Mouse (Mus musculus) retina, postnatal 7 days (tissue): ENCODE data around the gene Runx2.

Source experiments
- DNase-seq: peaks from one replicate; pipeline ENCODE4 v3.0.0-alpha.2; 2012; ENCODE audit warnings: low read depth, low spot score

The Runx2 gene

GRCm38 (mm10) chr17:44592067-44592736 lies 222.4 kb downstream of the Runx2 start:
- DNase-seq, result no peak

DNA sequence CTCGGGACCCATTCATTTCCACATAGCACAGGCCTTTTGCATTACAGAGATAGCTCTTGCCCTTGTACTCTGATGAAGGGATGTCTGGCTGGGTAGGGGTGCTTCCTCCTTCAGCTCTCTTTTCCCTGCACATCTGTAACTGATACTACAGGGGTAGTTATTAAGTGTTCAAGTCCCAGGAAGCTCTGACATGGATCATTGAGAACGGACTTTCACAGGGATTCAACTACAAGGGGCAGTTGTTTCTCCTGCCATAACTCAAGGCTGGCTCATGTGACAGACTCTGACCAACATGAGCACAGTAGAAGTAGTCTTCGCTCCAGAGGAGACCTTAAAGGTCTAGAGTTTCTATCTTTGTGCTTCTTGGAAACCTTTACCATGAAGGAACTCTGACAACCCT lies 226.1 kb downstream of the Runx2 start:
- DNase-seq, result no peak

DNA sequence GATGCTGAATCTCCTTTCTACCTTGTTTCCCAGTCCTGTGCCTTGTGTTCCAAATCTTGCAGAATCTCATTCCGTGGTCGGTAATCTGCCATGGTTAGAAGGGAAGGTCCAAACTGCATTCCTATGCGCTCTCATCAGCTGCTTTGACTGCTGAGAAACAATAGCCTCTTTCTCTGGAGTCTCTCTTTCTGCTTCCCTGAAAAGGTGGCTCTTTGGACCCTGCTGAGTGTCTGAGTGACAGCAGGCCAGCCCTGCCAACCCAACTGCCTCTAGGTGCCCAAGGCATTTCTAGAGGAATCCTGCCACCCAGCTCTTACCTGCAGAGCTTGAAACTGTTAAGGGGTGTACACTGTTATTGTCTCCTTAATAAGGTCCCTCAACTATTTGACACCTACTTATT lies 226.6 kb downstream of the Runx2 start:
- DNase-seq, result no peak

GRCm38 (mm10) chr17:44586196-44586595 lies 228.4 kb downstream of the Runx2 start:
- DNase-seq, result no peak

GRCm38 (mm10) chr17:44584781-44585180 lies 229.8 kb downstream of the Runx2 start:
- no peak for DNase-seq

DNA sequence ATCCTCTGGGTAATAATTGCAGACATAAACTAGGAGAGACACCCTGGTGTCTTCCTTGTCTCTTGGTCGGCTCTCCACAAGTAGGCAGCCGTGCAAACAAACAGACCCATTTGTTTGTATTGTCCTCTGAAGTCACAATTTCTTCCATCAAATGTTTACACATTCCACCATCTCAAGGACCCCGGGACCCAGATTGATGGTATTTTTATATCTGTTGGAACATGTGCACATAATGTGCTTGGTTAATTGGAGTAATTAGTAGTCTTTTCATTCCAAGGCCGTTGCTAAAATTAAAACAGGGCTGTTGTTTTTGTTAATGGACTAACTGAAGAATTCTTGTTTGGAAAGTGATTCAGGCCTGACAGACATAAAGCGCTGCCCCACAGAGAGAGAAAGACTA lies 236.8 kb downstream of the Runx2 start:
- DNase-seq, result no peak

- DNase-seq, result no peak
Measured at GRCm38 (mm10) chr17:44570899-44571298, 243.7 kb downstream of the Runx2 start.

DNA sequence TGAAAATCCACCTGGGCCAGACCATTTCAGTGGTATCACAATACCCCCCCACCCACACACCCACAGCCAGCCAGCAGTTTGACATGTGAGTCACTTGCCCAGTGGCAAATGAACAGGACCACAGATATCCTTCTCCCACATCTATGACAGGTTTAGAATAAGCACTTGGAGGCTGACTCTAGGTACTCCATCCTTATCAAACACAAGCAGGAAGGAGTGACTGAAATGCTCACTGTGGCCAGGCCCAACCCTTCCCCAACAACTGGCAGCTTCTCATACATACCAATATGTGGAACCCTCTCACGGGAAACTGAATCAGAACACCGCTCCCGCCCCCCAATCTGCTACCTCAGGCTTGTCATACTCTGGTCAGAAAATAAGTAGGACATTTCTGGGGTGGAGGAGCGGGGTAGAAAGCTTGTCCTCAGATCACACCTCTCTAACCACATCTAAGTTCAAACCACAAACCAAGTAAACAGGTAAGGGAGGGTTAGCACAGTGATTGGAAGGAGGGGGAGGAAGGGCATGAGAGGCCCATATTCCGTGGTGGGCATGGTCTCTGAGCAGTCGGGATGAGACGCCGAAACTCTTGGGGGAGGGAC lies 245.5 kb downstream of the Runx2 start:
- DNase-seq, result no peak

DNA sequence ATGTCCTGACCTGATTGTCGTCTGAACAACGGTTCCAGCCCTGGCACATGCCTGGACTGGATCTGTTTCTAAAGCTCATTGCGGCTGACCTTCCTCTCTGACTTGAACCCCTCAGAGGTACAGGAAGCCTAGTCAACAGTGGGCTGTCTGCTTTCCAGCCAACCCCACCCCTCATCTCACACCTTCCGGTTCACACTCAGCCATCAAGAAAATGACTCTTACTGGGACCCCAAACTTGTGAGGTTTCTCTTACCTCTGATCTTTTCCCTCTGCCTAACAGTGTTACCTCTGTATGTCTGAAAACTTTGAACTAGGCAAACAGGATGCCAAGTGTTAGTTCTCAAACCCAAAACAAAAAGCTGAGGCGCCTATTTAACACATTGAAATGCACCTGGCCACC lies 247.6 kb downstream of the Runx2 start:
- no peak for DNase-seq

DNA sequence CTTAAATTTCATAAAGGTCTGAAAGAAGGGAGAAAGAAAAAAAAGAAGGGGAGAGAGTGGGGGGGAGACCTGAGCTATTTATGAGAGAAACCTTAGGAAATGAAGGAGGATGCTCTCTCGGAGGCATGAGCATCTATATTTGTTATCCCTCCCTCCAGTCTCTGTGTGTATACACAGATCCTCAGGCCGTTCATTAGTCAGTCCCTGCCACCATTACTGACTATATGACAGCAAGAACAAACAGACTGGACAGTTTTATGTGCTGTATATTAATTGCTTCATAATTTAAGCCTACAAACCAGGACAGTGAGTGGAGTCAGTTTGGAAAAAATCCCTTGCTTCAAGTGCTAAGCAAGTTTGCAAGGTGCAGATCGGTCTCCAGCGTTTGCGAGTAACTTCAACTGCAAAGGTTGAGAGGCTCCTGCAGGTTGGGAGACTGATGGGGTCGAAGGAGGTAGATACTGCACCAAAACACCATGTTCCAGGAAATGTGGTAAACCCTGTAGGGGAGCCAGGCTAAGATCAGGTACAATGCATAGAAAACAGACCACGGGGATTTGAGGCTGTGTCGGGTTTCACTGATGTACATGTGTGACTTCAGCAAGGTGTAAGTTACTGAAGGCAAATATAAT lies 248.6 kb downstream of the Runx2 start:
- no peak for DNase-seq

DNA sequence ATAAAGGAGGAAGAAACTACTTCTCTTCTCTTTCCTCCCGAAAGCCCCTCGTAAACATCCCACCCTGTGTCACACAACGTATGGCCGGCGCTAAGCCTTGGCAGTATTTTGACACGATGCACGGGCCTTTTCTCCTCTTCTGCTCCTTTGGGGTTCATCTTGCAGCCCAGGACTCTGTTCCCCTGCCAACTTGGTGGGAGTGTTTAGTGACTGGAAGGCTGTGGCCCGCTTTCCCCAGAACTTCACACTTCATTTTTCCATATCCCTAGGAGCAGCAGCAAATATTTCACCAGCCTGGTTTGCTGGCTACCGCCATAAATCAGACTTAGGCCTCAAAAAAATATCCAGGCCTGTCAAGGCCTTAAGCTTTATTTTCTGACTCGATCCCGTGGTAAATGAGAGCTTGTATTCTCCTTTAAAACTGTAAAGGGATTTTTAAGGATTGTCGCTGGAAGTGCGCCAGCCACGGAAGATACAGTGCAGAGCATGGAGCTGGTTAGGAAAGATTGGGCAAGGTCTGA lies 249.2 kb downstream of the Runx2 start:
- no peak for DNase-seq

- no peak for DNase-seq
Measured at GRCm38 (mm10) chr17:44564611-44565198, 249.9 kb downstream of the Runx2 start.

DNA sequence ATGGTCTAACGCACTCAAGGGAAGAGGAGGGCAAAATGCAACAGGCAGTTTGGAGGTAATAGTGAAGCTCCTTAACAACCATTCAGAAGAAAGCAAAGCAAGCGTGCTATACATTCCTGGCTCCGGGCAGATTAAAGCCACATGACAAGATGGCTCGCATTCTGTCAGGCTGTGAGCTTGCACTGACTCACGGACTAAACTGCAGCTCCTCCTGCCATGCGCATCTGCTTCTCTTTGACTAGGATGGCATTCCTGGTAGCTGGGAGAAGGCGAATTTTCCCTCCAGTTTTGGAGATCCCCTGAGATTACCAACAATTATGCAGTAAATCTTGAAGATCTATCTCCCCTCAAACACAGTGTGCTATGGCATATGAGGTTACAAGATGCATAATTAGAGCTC lies 254.6 kb downstream of the Runx2 start:
- DNase-seq, result no peak

GRCm38 (mm10) chr17:44557199-44558111 lies 257.1 kb downstream of the Runx2 start:
- no peak for DNase-seq

DNA sequence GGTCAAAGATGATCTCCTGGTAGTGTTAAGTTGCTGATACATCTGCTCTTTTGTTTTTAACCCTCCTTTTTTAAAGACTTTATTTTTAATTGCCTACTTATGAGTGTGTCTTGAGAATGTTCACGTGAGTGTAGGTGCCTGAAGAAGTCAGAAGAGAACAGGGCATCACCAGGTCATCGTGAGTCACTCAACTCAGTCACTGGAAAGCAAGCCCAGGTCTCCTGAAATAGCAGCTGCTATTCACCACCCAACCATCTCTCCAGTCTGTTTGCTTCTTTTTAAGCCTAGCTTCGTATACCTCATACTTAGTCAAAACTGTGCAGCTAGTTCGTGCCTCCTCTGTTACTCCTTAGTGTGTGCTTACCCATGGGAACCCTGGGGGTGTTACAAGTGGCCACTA lies 259.7 kb downstream of the Runx2 start:
- no peak for DNase-seq

GRCm38 (mm10) chr17:44549551-44549950 lies 265.0 kb downstream of the Runx2 start:
- no peak for DNase-seq

- DNase-seq, result no peak
Measured at GRCm38 (mm10) chr17:44547922-44548321, 266.7 kb downstream of the Runx2 start.

- DNase-seq, result no peak
Measured at GRCm38 (mm10) chr17:44546801-44547200, 267.8 kb downstream of the Runx2 start.

GRCm38 (mm10) chr17:44545141-44545813 lies 269.3 kb downstream of the Runx2 start:
- no peak for DNase-seq

GRCm38 (mm10) chr17:44542706-44543105 lies 271.9 kb downstream of the Runx2 start:
- DNase-seq, result no peak

GRCm38 (mm10) chr17:44540699-44541098 lies 273.9 kb downstream of the Runx2 start:
- DNase-seq, result no peak
